Mouse (Mus musculus) liver, adult 2 months (tissue): ENCODE data around the gene Reep3.

Experiments
- CTCF ChIP-seq: fragments of 200-500 bp; IDR thresholded peaks from 2 replicates; pipeline ENCODE4 v1.5.1; 2011; ENCODE audit warnings: low read depth, low read length, control low read depth
- POLR2A ChIP-seq: fragments of 200-500 bp; IDR thresholded peaks from 2 replicates; pipeline ENCODE4 v1.6.1; 2011; ENCODE audit warnings: low read length, control low read depth; ENCODE audit not compliant: insufficient read depth; ENCODE audit errors: extremely low read depth

DNA sequence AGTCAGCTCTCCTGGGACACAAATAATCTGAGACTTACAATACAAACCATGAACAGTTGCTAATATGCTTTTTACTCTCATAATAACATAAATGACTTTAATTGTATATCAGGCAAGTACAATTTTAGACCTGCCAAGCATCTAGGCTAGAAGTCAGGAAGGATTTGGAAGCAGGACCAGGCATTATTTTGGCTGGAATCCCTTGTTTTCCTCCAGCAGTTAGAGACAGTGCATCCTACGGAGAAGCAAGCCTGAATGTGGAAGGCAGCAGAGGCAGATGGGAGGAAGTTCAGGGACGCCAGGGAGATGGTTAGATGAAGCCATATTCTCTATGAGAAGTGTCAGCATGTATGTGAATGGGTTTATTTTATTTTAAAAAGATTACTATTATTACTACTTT is 79.4 kb downstream of the Reep3 start:
- TF ChIP-seq POLR2A = no peak
- no peak for TF ChIP-seq CTCF
